Mouse (Mus musculus) right cerebral cortex, postnatal 4 days (tissue): Measurements from ENCODE around the gene Map3k5.

Source experiments
- DNase-seq: peaks from one replicate; pipeline ENCODE4 v3.0.0-alpha.2; 2022

The Map3k5 gene

DNA sequence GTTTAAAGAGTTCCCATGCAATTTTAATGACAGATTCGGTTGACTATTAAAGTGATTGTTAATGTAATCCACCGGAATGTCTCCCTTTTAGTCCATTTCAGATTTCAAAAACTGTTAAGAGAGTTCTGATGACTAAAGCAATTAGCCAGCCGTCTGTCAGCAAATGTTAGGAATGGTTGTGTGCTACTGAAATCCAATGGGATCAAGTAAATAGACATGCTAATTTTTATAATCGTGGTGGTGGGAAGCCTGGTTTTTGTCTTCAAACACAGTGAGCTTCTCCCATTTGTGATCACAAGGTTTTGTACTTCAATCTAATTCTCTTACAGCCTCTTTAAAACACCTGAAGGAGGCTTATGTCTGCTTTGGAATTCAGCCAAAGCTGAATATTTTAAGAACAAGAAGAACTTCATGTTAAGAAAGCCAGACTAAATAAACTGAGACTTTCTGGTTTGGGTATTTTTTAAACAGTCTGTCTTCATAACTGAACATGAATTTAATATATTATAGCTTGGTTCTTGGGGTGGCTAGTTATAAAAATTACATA, 1.6 kb downstream of the Map3k5 start:
- no peak for DNase-seq

DNA sequence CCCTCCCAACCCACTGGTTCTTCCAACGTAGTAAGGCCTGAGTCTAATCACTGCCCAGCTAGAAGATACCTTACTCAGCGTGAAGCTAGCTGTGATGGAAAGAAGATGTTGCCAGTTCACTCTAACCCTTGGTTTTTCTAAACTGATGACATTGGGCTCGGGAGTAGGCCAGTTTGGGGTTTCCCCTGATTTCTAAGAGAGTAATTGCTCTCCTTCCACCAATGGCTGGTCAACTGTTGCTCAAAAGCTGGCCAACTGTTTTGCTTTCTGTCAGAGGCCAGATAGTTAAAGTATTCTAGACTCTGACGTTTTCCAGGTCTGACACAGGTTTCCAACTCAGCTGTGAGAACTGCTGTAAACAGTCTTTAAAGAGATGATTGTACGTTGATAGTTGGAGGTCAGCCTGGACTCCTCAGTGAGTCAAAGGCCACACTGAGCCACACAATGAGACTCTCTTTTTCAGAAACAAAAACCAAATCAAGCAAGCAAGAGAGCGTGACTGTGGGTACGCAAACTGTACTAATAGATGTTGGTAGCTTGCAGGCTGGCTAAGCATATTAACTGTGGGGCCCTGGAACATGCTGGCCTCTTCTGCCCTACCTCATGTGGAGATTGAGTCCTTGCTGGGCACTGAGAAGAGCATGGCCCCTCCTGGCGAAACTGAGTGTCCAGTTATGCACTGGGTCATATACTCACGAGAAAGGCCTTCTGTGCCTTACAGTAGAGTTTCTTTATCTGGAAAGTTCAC, 2.9 kb downstream of the Map3k5 start:
- DNase-seq, result no peak

DNA sequence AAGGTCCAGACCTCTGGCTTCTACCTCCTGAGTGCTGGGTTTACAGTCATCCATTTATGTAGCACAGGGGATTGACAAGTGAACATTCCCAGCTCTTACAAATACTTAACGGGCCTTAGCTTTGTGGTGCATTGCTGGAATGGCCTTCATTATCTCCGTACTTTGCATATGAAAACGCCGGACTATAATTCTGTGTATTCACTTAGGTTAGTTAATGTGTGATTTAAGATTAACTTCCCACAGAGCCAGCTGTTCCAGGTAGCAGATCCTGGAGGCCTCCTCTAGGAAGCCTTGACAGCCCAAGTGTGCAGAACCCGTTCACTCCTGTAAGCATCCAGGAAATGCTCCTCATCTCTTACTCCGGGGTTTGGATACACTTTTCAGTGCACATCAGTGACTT, 4.5 kb downstream of the Map3k5 start:
- DNase-seq, result no peak

DNA sequence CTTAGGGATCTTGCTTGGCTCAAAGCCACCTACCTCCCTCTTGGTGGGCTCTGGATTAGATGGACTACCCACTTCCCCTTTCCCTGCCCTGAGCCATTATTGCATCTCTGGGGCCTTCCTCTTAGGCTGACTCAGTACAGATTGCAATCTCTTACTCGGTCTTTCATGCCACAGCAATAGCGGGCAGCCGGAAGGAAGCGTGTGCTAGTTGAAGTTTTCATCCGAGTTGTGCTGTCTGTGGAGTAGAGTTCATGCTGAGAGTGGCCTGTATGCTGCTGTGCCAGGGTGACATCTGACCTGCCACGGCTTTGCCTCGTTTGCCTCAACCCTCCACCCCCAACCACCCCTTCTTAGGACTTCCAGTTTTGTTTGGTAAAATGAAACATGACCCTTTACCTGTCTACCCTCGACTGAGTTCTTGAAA, 5.0 kb downstream of the Map3k5 start:
- DNase-seq, result no peak

DNA sequence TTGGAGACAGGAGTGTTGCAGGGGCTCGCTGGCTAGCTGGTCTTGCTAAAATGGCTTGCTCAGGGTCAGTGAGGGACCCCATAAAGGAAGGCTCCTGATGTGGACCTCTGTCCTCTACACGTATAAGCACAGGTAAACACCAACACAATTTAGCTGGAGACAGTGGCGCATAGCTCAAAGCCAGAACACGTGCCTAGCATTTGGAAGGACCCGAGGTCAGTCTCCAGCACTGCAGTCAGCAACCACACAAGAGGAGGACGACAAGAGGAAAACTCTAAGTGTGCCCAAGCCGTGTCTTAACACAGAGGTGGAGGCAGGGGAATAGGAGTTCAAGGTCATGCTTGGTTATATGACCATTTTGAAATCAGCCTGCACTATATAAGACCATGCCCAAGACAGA, 5.9 kb downstream of the Map3k5 start:
- no peak for DNase-seq

DNA sequence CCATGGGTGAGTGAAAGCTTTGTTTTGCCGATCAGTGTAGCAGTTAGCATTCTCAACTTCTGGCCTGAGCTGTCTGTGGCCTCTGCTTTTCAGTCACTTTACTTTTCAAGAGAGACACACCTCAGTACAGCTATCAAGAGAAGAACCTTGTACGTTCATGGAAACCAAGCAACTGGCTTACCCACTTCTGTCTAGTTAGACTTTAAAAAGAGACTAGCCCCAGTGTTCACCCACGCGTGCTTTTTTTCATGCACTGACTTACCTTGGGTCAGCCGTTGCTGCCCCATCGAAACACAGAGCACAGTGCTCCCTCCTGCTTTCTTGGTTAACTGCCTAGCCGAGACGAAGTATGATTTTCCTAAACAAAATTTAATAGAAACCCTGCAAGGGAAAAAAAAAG, 6.4 kb downstream of the Map3k5 start:
- no peak for DNase-seq

DNA sequence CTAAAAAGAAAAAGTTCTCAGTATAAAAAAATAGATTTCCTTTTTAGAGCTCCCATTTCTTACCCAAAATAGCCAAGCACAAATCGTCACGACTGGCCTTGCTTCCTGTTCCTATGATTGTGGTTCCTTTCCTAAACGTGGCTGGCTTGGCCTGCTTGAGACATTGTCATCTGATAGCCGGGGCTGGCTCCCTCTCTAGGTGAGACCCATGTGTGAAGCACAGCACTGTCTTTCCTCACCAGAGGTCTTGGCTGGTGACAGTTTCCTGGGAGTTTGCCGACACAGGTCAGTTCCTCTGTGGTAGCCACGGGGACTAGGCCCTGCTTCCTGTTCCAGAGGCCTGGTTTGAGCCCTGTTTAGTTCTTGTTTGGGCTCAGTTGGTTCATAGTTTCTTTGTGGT, 6.8 kb downstream of the Map3k5 start:
- no peak for DNase-seq

DNA sequence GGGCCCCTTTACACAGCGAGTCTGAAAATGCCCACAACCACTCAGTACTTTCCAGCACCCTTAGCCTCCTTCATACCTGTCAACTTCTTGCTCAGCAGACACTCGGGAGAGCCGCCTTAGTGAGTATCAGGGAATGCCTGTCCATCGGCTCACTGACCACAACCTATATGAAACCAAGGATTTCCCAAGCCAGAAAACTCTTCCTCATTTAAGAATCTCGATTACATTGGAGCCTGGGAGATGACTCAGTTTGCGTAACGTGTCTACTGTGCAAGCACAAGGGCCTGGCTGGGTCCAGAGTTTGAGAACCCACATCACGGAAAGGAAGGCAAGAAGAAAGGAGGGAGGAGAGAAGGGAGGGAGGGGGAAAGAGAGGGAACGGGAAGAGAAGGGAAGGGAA, 7.6 kb downstream of the Map3k5 start:
- DNase-seq, result no peak

DNA sequence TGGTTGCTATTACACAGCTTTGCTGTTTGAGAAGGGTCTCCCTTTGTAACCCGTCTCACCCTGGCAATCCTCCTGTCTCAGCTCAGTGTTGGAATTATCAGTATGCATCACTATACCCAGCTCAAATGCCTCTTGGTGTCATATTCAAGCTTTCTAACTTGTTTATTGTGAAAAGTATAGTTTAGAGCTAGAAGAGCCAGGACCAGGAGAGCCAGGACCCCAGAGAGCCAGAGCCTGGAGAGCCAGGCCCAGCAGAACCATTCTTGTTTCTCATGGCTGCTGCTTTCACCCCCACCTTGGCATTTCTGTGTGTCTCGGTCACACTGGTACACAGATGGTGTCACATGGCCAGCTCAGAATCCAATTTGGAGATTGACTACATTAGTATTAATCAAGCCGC, 8.3 kb downstream of the Map3k5 start:
- DNase-seq, result no peak

DNA sequence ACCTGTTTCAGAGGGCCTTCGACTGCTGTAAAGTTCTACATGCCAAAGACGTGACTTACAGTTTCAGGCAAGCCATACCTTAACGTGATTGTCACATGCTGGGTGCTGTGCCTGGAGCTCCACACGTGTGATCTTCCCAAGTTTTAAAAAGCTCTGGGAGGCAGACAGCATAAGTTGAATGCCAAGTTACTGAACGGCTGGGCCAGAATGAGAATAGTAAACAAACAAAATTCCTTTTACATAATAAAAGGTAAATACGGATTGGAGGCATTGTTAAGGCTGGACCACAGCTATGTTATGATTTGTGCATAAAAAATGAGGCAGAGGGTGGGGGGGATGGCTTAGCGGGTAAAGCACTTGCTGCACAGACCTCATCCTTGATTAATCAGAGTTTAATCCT, 11.4 kb downstream of the Map3k5 start:
- DNase-seq, result no peak

DNA sequence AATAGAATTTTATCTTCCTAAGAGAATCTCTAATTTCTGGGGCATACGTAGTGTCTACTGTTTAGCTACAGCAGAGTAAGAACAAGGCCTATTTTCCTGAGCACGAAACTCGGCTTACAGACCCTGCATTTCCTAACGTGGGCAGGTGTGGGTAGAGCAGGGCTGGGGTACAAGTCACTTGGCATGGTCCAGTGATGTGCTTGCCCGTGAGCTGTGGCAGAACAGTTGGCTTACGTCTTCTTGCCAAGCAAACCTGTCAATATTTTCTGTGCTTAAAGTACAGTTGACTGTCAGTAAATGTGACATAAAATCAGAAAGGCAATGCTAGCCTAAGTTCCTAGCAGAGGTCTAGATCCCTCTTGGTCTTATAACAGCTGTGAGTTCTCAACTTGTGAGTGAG, 12.4 kb downstream of the Map3k5 start:
- no peak for DNase-seq

DNA sequence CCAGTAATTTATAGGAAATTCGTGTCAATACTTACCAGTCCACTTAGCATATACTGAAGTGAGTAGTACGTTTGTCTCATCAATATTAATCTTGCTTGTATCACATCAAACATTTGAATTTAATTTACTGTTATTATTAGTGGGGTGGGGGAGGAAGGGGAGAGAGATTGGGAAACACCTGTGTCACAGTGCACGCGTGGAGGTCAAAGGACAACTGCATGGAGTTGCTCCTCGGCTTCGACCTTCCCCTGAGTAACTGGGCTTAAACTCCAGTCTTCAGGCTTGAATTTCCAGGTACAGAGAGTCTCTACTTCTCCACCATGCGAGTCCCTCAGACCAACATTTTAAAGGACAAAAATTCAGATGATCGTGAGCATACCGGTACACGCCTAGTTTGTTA, 13.2 kb downstream of the Map3k5 start:
- no peak for DNase-seq

DNA sequence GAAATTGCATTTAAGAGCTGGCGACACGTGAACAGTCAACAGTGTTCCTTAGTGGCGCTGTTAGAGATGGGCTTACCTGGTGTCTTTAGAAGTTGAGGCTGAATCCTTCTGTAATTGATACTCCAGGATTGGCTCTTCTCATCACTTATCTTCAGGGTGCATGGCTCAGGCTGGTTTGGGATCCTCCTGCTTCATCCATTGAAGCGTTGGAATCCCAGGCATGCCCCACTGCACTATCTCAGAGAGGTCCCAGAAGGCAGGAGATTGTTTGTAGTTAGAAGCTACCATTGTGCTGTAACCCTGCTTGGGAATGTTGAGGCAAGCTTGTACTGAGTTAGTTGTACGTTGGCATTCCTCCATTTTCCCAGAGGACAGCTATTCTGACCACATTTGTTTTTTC, 13.6 kb downstream of the Map3k5 start:
- no peak for DNase-seq

DNA sequence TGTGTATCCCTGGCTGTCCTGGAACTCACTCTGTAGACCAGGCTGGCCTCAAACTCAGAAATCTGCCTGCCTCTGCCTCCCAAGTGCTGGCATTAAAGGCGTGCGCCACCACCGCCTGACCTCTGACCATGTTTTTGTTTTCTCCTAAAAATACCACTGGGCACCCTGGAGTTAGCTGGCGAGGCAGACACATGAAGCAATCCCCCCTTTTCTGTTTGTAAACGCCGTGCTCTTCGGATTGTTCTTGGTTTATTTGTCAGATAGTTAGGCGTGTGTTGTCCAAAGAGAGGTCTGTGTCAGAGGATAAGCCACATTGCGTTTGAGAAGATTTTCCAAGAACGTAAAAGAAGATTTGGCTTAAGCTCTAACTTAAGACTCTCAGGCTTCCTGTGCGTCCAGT, 14.1 kb downstream of the Map3k5 start:
- no peak for DNase-seq

DNA sequence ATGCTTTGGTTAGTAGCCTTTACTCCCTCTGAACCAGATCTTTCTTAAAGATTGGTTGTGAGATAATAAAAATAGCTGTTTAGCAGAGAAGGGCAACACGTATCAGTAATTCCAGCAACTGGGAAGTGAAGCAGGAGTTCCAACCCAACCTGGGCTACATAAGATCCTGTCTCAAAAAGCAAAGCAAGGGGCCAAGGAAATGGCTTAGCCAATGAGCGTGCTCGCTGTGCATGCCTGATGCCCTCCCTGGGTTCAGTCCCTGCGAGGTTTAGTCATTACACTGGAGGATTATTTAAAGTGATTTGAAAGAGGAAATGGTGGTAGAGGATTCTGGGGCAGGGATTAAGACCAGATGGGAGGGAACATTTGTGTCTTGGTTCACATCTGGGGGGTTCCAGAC, 14.8 kb downstream of the Map3k5 start:
- no peak for DNase-seq

DNA sequence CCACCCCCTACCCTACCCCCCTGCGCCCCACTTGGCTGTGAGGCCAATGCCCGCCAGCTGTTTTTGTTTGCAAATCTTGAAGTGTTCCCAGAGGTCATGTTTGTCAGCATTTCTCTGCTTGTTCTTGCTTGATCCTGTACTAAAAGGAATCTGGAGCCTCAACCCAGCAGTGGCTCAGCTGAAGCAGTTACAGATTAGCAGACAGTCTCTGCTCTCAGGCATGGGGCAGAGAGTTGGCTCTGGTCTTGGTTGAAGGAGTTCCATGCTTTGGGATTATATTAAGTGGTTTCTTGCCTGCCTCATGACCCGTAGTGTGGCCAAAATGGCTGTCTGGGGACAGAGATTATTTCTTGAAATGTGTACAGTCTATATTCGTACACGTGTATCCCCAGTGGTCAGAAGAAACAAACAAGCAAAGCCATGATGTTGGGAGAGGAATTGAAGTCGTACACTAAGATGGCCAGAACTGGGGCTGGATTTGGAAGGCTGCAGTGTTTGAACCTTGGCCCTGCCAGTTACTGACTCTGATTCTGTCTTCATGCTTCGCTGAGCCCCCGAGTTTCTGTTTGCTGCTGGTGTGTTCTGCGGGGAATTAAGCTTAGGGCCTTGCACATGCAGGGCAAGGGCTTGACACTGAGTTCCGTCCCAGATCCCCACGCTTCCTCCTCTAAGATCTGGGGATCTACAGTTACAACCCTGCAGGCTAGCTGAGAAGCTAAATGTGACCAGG, 18.9 kb downstream of the Map3k5 start:
- no peak for DNase-seq

DNA sequence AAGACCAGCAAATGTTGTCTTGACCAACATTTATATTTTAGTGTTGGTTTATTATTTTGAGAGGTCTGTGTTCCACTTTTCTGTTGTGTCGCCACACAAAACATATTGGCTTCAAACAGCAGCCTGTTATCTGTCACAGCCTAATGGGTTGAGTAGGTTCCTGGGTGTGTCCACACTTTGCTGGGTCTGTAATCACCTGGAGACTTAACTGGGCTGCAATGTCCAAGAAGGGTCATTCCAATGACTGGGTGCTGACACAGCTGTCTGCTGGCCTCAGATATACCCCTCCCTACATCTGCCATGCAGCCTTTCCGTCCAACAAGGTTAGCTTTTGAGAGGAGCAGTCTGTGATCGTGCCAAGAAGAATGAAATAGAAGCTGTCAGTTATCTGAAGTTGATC, 20.3 kb downstream of the Map3k5 start:
- no peak for DNase-seq

DNA sequence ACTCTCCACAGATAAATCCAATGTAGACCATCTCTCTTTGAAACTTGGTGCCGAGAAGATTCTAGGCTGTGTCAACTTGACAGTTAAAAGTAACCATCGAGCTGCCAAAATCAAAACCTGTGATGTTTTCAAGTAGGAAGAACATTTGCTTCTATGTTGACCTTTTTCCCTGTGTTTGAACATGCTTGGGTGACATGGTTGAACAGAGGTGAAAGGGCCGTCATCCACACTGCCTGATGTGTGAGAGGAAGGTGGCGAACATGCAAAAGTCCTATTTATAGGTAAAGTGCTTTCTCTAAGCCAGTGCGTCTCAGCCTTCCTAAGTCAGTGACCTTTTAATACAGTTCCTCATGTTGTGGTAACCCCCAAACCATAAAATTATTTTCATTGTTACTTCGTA, 21.5 kb downstream of the Map3k5 start:
- DNase-seq, result no peak

DNA sequence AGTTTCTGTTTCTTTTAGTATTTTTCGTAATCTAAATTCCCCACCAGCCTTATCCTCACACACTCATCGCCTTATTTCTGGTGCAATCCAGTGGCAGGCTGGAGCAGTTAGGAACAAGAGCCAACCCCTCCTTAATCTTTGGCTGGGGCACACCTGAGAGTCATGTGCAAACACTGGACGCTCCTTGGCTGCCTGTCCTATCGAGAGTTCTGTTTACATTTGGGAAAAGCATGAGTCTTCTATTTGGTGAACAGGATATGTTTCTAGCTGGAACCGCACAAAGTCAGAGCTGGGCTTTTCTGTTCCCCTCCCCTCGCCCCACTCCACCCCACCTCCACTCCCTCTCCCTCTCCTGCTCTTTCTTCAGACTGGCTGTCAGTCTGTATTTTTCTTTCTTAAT, 22.5 kb downstream of the Map3k5 start:
- no peak for DNase-seq

DNA sequence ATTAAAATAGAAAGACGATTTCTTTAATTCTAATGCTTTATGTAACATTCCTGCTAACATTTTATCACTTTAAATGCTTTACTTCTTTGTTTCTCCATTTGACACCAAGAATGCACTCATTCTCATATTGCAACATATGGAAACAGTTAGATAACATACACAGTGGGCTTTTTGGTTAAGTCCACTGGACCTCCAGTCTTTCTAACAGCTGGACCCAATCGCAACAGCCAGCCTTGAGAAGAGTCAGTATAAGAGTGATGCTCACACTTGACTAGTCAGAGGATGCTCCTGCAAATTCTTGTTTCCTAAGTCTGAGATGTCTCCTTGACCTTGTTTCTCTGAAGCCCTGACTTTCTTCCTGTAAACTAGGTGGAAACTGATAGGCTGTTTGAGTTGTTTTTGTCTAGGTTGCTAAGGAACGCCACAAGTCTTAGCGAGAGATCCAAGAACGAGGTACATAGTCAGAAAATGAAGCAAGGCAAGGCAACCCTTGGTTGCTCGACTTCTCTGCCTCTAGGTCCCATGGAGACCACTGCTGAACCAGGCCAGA, 26.6 kb downstream of the Map3k5 start:
- no peak for DNase-seq

DNA sequence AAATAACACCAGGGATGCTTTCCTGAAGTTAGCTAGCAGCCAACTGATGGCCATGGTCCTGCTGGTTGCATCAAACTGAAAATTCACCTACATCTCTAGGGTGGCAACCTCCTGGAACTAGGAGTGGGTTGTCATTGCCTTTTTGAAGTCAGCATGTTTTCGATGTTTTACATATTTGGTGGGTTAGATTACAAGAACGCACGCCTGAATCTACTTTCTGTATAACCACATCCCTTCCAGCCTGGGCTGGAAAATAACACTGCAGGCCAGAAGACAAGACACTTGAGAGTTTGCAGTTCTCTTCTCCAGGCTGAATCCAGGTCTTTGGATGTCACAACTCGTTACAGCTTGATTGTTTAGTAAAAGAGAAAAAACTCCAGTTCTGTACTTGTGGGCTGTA, 28.5 kb downstream of the Map3k5 start:
- no peak for DNase-seq

DNA sequence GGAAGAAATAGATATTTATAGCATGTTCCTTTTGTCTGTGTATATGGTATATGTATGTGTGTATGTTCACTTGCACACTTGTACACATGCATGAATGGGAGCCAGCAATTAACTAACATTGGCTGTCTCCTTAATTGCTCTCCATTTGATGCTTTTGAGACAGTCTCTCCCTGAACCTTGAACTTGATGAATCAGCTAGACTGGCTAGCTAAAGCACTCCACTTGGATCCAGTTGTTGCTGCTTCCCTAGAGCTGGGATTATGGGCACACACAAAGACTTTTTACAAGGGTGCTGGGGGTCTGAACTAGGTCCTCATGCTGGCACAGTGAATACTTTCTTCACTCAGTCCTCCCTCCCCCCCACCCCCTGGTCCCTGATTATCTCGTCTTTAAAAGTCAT, 28.9 kb downstream of the Map3k5 start:
- no peak for DNase-seq

DNA sequence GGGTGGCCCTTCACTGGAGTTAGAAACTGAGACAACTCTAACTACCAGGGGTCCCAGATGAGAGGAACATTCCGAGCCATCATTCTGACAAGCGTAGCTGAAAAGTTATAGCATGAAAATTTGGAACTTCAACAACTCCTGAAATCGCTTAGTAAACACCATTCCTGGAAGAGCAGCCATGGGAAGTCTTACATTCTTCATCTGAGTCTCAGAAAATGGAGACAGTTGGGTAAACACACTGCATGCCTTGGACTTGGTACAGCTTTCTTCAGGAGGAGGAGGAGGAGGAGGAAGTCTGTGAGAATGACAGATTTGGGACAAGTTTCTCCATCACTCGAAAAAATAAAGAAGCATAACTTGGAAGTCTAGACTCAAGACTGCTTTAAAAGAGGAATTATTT, 29.8 kb downstream of the Map3k5 start:
- no peak for DNase-seq

DNA sequence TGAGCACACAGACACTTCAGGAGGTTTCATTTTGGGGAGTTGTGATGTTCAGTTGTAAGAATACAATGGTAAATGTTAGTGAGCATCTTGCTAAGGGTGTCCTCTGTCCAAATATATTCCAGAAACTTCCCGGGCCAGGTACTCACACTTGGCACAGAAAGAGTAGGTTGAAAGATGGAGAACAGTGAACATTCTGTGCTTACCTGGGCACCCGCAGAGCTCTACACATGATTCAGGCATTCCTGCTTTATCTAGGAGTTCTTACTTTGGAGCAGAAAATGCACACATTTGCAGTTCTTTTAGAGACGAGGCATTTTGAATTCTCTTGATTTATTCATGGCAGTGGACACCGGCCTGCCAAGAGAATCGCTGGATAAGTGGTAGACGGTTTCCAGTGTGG, 32.3 kb downstream of the Map3k5 start:
- DNase-seq, result no peak
